Mouse (Mus musculus) hindlimb bud, embryonic 11.5 days (tissue): ENCODE results near the gene Gm49405.
"Not testable (repeated sequence)": the region's sequence is repeated elsewhere in the genome, so short reads cannot be mapped to it uniquely, and the experiment has no call there.

ENCODE experiments used
- DNase-seq: peaks from one replicate; pipeline ENCODE4 v3.0.0-alpha.2; 2012; ENCODE audit warnings: low read depth, low spot score; ENCODE audit errors: extremely low spot score

Gm49405 gene

GRCm38 (mm10) chr19:4000119-4000900, at the start of gene Gm49405, which contains the start of gene Nudt8:
Gene Gm49405 (plus strand): TSS chr19:4000626.
Gene Nudt8 (plus strand): TSS chr19:4000580.
- peak; percentile 97 for DNase-seq

- no peak for DNase-seq
Observed at GRCm38 (mm10) chr19:3951461-3951860, 49.0 kb upstream of the Gm49405 start.

- DNase-seq = no peak
Observed at GRCm38 (mm10) chr19:3952099-3952498, 48.3 kb upstream of the Gm49405 start.

GRCm38 (mm10) chr19:3955033-3955432, 45.4 kb upstream of the Gm49405 start:
- DNase-seq = no peak

- DNase-seq = no peak
Observed at GRCm38 (mm10) chr19:3955804-3956203, 44.6 kb upstream of the Gm49405 start.

GRCm38 (mm10) chr19:3957296-3958036, 43.0 kb upstream of the Gm49405 start:
- DNase-seq = not testable (repeated sequence)

- DNase-seq = no peak
Observed at GRCm38 (mm10) chr19:3958470-3958869, 42.0 kb upstream of the Gm49405 start, which contains the start of gene Aldh3b3. Gene Aldh3b3 (plus strand): TSS chr19:3958645.

- no peak for DNase-seq
Observed at GRCm38 (mm10) chr19:3959030-3959429, 41.4 kb upstream of the Gm49405 start.

- DNase-seq = no peak
Observed at GRCm38 (mm10) chr19:3960211-3960610, 40.2 kb upstream of the Gm49405 start.

GRCm38 (mm10) chr19:3961805-3962204, 38.6 kb upstream of the Gm49405 start:
- not testable (repeated sequence) for DNase-seq

GRCm38 (mm10) chr19:3962469-3962868, 38.0 kb upstream of the Gm49405 start:
- DNase-seq = no peak

GRCm38 (mm10) chr19:3964030-3964429, 36.4 kb upstream of the Gm49405 start:
- DNase-seq = no peak

- no peak for DNase-seq
Observed at GRCm38 (mm10) chr19:3966330-3967075, 33.9 kb upstream of the Gm49405 start.

GRCm38 (mm10) chr19:3967258-3967657, 33.2 kb upstream of the Gm49405 start:
- no peak for DNase-seq

GRCm38 (mm10) chr19:3972229-3972628, 28.2 kb upstream of the Gm49405 start, which contains the start of gene Aldh3b2:
Gene Aldh3b2 (plus strand): TSS chr19:3972328.
- no peak for DNase-seq

GRCm38 (mm10) chr19:3974608-3975007, 25.8 kb upstream of the Gm49405 start:
- DNase-seq = not testable (repeated sequence)

- DNase-seq = no peak
Observed at GRCm38 (mm10) chr19:3975866-3976265, 24.6 kb upstream of the Gm49405 start.

- peak; percentile 68 for DNase-seq
Observed at GRCm38 (mm10) chr19:3980309-3980708, 20.1 kb upstream of the Gm49405 start.

- no peak for DNase-seq
Observed at GRCm38 (mm10) chr19:3980917-3981316, 19.5 kb upstream of the Gm49405 start.

- no peak for DNase-seq
Observed at GRCm38 (mm10) chr19:3983527-3984200, 16.8 kb upstream of the Gm49405 start.

- no peak for DNase-seq
Observed at GRCm38 (mm10) chr19:3985261-3985681, 15.2 kb upstream of the Gm49405 start.
